Mouse (Mus musculus) embryonic fibroblast, embryonic 13.5 days (primary cell): Measurements from ENCODE around the gene Erbb2.

Source experiments
- CTCF ChIP-seq: IDR thresholded peaks from 2 replicates; pipeline ENCODE4 v1.5.1; 2011; ENCODE audit warnings: mild to moderate bottlenecking, control low read depth, low read length, moderate library complexity, borderline replicate concordance; ENCODE audit not compliant: insufficient read depth
- POLR2A ChIP-seq: IDR thresholded peaks from 2 replicates; pipeline ENCODE4 v1.6.1; 2011; ENCODE audit warnings: low read depth, mild to moderate bottlenecking, control low read depth, low read length, moderate library complexity

DNA sequence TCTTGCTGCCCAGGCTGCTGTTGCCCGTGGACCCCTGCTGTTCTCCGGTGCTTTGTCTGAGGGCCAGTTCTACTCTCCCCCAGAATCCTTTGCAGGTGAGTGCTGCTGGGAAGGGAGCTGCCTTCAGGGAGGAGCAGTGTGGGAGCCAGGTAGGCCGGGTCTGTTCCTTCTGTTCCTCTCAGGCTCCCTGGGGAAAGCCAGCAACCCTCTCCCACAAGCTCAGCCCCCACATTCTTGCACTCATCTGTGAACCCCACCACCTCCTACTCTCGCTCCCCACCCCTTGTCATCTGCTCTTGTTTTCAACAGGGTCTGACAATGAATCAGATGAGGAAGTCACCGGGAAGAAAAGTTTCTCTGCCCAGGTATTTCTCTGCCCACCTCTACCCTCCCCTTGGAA lies 35.5 kb upstream of the Erbb2 start:
- no peak for TF ChIP-seq CTCF
- no peak for TF ChIP-seq POLR2A
